Mouse (Mus musculus): ENCODE results near the gene Naa40. TPM values are rescaled to one million over a fixed set of nuclear protein-coding genes. Genes with fewer than 3 reads are reported as not detected.

Gene Naa40
- polyA plus RNA-seq, 1 experiment from 2014 or later, result 62.7 TPM

GRCm38 (mm10) chr19:7183419-7183818 lies 57.6 kb downstream of the Naa40 start:
- Histone ChIP-seq H3K36me3 (ENCODE audit: control insufficient read depth, insufficient read depth, low read length) (no peaks in the 10 kb centered on the region), H3K27ac (ENCODE audit: low read depth, low read length) (peak overlapping the region; percentile 63), H3K4me2 (ENCODE audit: low read length) (no peak overlapping the region), H3K9ac (ENCODE audit: low read length) (no peak overlapping the region), H3K9me3 (replicated peaks; ENCODE audit: control insufficient read depth, low read length) (no peaks in the 10 kb centered on the region), H3K4me1 (ENCODE audit: control insufficient read depth, insufficient read depth, low read length) (peaks cover 46% of the 10 kb centered on the region), H3K27me3 (replicated peaks; ENCODE audit: control insufficient read depth, insufficient read depth, low read length) (no peaks in the 10 kb centered on the region), H3K4me3 (ENCODE audit: low read depth, low read length) (no peak overlapping the region)
- 6% methylated on average over 11 of the region's 11 CpGs for WGBS
- ATAC-seq, result no peak
- peak; percentile 55 for DNase-seq (ENCODE audit: low spot score)

GRCm38 (mm10) chr19:7182273-7182949 lies 58.6 kb downstream of the Naa40 start:
- peak; percentile 85 for ATAC-seq
- peaks cover 48% of the 10 kb centered on the region for H3K4me1 ChIP-seq (ENCODE audit: control insufficient read depth, insufficient read depth, low read length)

GRCm38 (mm10) chr19:7181496-7181895 lies 59.5 kb downstream of the Naa40 start:
- peak overlapping the region; percentile 63; the same call in 1 of the 2 replicates for H3K27ac ChIP-seq (ENCODE audit: low read depth, low read length)
- 0 out of 2 replicates have a peak overlapping the region, but pooled peaks have one; percentile 4 for H3K9ac ChIP-seq (ENCODE audit: low read length)
- DNase-seq (ENCODE audit: low spot score), result no peak
- ATAC-seq, result no peak
- peaks cover 50% of the 10 kb centered on the region for H3K4me1 ChIP-seq (ENCODE audit: control insufficient read depth, insufficient read depth, low read length)
- H3K4me3 ChIP-seq (ENCODE audit: low read depth, low read length), result no peak overlapping the region
- no peaks in the 10 kb centered on the region for H3K27me3 ChIP-seq (replicated peaks; ENCODE audit: control insufficient read depth, insufficient read depth, low read length)
- no peaks in the 10 kb centered on the region for H3K36me3 ChIP-seq (ENCODE audit: control insufficient read depth, insufficient read depth, low read length)
- WGBS, result 27% methylated on average over 7 of the region's 7 CpGs
- no peaks in the 10 kb centered on the region for H3K9me3 ChIP-seq (replicated peaks; ENCODE audit: control insufficient read depth, low read length)
- 0 out of 2 replicates have a peak overlapping the region, but pooled peaks have one; percentile 36 for H3K4me2 ChIP-seq (ENCODE audit: low read length)

More at GRCm38 (mm10) chr19:7182273-7182949, 58.6 kb downstream of the Naa40 start:
- Histone ChIP-seq H3K9ac (ENCODE audit: low read length) (peak overlapping the region; percentile 32; the same call in 1 of the 2 replicates), H3K27me3 (replicated peaks; ENCODE audit: control insufficient read depth, insufficient read depth, low read length) (no peaks in the 10 kb centered on the region), H3K36me3 (ENCODE audit: control insufficient read depth, insufficient read depth, low read length) (no peaks in the 10 kb centered on the region), H3K4me2 (ENCODE audit: low read length) (peak overlapping the region; percentile 36), H3K4me3 (ENCODE audit: low read depth, low read length) (no peak overlapping the region), H3K9me3 (replicated peaks; ENCODE audit: control insufficient read depth, low read length) (no peaks in the 10 kb centered on the region), H3K27ac (ENCODE audit: low read depth, low read length) (peak overlapping the region; percentile 63; the same call in 1 of the 2 replicates)
- peak; percentile 92 for DNase-seq (ENCODE audit: low spot score)
- 2% methylated on average over 23 of the region's 23 CpGs for WGBS

GRCm38 (mm10) chr19:7180756-7181405 lies 60.1 kb downstream of the Naa40 start:
- ATAC-seq, result no peak
- H3K4me1 ChIP-seq (ENCODE audit: control insufficient read depth, insufficient read depth, low read length), result peaks cover 55% of the 10 kb centered on the region

GRCm38 (mm10) chr19:7178841-7179452 lies 62.0 kb downstream of the Naa40 start:
- Histone ChIP-seq H3K9me3 (replicated peaks; ENCODE audit: control insufficient read depth, low read length) (no peaks in the 10 kb centered on the region), H3K27me3 (replicated peaks; ENCODE audit: control insufficient read depth, insufficient read depth, low read length) (no peaks in the 10 kb centered on the region), H3K27ac (ENCODE audit: low read depth, low read length) (peak overlapping the region; percentile 52; the same call in 1 of the 2 replicates), H3K4me3 (ENCODE audit: low read depth, low read length) (no peak overlapping the region), H3K4me1 (ENCODE audit: control insufficient read depth, insufficient read depth, low read length) (peaks cover 56% of the 10 kb centered on the region), H3K36me3 (ENCODE audit: control insufficient read depth, insufficient read depth, low read length) (no peaks in the 10 kb centered on the region), H3K9ac (ENCODE audit: low read length) (no peak overlapping the region), H3K4me2 (ENCODE audit: low read length) (no peak overlapping the region)
- ATAC-seq (no peak), DNase-seq (ENCODE audit: low spot score) (no peak)
- 38% methylated on average over 3 of the region's 3 CpGs for WGBS

More at GRCm38 (mm10) chr19:7180756-7181405, 60.1 kb downstream of the Naa40 start:
- Histone ChIP-seq H3K9me3 (replicated peaks; ENCODE audit: control insufficient read depth, low read length) (no peaks in the 10 kb centered on the region), H3K9ac (ENCODE audit: low read length) (no peak overlapping the region), H3K27me3 (replicated peaks; ENCODE audit: control insufficient read depth, insufficient read depth, low read length) (no peaks in the 10 kb centered on the region), H3K36me3 (ENCODE audit: control insufficient read depth, insufficient read depth, low read length) (no peaks in the 10 kb centered on the region), H3K27ac (ENCODE audit: low read depth, low read length) (no peak overlapping the region), H3K4me2 (ENCODE audit: low read length) (no peak overlapping the region), H3K4me3 (ENCODE audit: low read depth, low read length) (no peak overlapping the region)
- DNase-seq (ENCODE audit: low spot score), result no peak
- 68% methylated on average over 8 of the region's 8 CpGs for WGBS

- no peaks in the 10 kb centered on the region for H3K36me3 ChIP-seq (ENCODE audit: control insufficient read depth, insufficient read depth, low read length)
- peak overlapping the region; percentile 2; the same call in 1 of the 2 replicates for H3K9ac ChIP-seq (ENCODE audit: low read length)
- H3K4me1 ChIP-seq (ENCODE audit: control insufficient read depth, insufficient read depth, low read length), result peaks cover 46% of the 10 kb centered on the region
- no peak for ATAC-seq
- 50% methylated on average over 13 of the region's 13 CpGs for WGBS
- 0 out of 2 replicates have a peak overlapping the region, but pooled peaks have one; percentile 52 for H3K27ac ChIP-seq (ENCODE audit: low read depth, low read length)
- no peak overlapping the region for H3K4me2 ChIP-seq (ENCODE audit: low read length)
- no peak for DNase-seq (ENCODE audit: low spot score)
- H3K4me3 ChIP-seq (ENCODE audit: low read depth, low read length), result no peak overlapping the region
- H3K27me3 ChIP-seq (replicated peaks; ENCODE audit: control insufficient read depth, insufficient read depth, low read length), result no peaks in the 10 kb centered on the region
- no peaks in the 10 kb centered on the region for H3K9me3 ChIP-seq (replicated peaks; ENCODE audit: control insufficient read depth, low read length)
Measured at GRCm38 (mm10) chr19:7177804-7178511, 63.0 kb downstream of the Naa40 start.

DNA sequence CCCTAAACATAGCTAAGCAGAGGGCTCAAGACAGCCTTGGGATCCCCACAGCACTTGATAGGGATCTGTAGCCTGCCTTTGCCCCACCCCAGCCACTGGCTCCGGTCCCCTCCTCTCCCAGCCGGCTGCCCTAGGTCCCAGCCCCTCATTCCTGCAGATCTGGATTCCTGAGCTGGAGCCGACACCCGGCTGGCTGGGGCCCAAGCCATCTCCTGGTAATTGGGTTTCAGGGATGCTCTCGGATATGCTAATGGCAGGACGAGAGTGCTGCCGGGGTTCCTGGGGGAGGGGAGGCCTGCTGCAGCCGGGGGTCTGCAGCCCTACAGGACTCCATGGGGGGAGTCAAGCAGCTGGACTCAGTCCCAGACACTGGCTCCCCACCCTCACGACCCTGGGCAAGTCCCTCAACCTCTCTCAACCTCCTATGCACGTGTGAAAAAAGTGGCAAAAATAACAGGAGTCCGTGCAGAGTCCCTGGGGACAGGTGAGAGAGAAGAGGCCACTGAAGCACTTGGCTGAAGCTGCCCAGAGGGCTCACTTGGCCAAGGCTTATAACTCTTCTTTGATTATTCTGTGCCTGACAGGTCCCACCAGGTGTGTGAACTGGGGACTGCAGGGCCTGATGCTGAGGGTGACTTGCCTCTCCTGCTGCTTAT lies 64.8 kb downstream of the Naa40 start:
- H3K9ac ChIP-seq (ENCODE audit: low read length), result peak overlapping the region; percentile 29; the same call in 1 of the 2 replicates
- H3K27me3 ChIP-seq (replicated peaks; ENCODE audit: control insufficient read depth, insufficient read depth, low read length), result no peaks in the 10 kb centered on the region
- H3K4me3 ChIP-seq (ENCODE audit: low read depth, low read length), result no peak overlapping the region
- H3K9me3 ChIP-seq (replicated peaks; ENCODE audit: control insufficient read depth, low read length), result no peaks in the 10 kb centered on the region
- 3% methylated on average over 11 of the region's 11 CpGs for WGBS
- DNase-seq (ENCODE audit: low spot score) (peak; percentile 87), ATAC-seq (peak; percentile 47)
- H3K4me1 ChIP-seq (ENCODE audit: control insufficient read depth, insufficient read depth, low read length), result peaks cover 45% of the 10 kb centered on the region
- no peaks in the 10 kb centered on the region for H3K36me3 ChIP-seq (ENCODE audit: control insufficient read depth, insufficient read depth, low read length)
- no peak overlapping the region for H3K4me2 ChIP-seq (ENCODE audit: low read length)
- no peak overlapping the region; the same call in 1 of the 2 replicates for H3K27ac ChIP-seq (ENCODE audit: low read depth, low read length)
